Mouse (Mus musculus) myocyte (in vitro differentiated cells): Measurements from ENCODE around the gene Gm43720. TPM values are rescaled to one million over a fixed set of nuclear protein-coding genes. Genes with fewer than 3 reads are reported as not detected.
"Not testable (repeated sequence)": the region's sequence is repeated elsewhere in the genome, so short reads cannot be mapped to it uniquely, and the experiment has no call there.

Experiments
- H3K27me3 ChIP-seq: one replicate; pipeline ENCODE4 v1.6.1; 2011; ENCODE audit not compliant: control insufficient read depth, insufficient read depth, insufficient read length
- H3K36me3 ChIP-seq: one replicate; pipeline ENCODE4 v1.6.1; 2011; ENCODE audit not compliant: control insufficient read depth, insufficient read depth
- H3K4me2 ChIP-seq: one replicate; pipeline ENCODE4 v1.6.1; 2011; ENCODE audit warnings: low read depth, control low read depth
- H3K4me3 ChIP-seq: one replicate; pipeline ENCODE4 v1.5.1; 2011; ENCODE audit warnings: mild to moderate bottlenecking, control low read depth, moderate library complexity
- H3K79me2 ChIP-seq: one replicate; pipeline ENCODE4 v1.6.1; 2011; ENCODE audit not compliant: control insufficient read depth, insufficient read depth
- H3ac ChIP-seq: one replicate; pipeline ENCODE4 v1.6.1; 2011; ENCODE audit not compliant: control insufficient read depth, insufficient read length
- CEBPB ChIP-seq: IDR thresholded peaks from 2 replicates; pipeline ENCODE4 v1.6.1; 2011; ENCODE audit warnings: mild to moderate bottlenecking, moderate library complexity; ENCODE audit not compliant: poor library complexity, insufficient read depth, severe bottlenecking
- E2F4 ChIP-seq: IDR thresholded peaks from one replicate; pipeline ENCODE4 v1.6.1; 2011; ENCODE audit warnings: mild to moderate bottlenecking, control low read depth, moderate library complexity; ENCODE audit not compliant: insufficient read depth
- MAX ChIP-seq: IDR thresholded peaks from one replicate; pipeline ENCODE4 v1.6.1; 2011; ENCODE audit warnings: low read depth, mild to moderate bottlenecking, control low read depth
- MYOD1 ChIP-seq, 3 experiments: IDR thresholded peaks; one replicate each; pipeline ENCODE4 v1.6.1; 2011; ENCODE audit warnings: control low read depth in 2 of 3, low read depth in 2 of 3, mild to moderate bottlenecking in 2 of 3, moderate library complexity in 1 of 3; ENCODE audit not compliant: insufficient read length in 2 of 3, control insufficient read depth in 1 of 3
- MYOG ChIP-seq, 3 experiments: IDR thresholded peaks; one replicate each; pipeline ENCODE4 v1.6.1; 2011; ENCODE audit warnings: control low read depth in 2 of 3, low read depth in 2 of 3, mild to moderate bottlenecking in 2 of 3; ENCODE audit not compliant: insufficient read length in 2 of 3, control insufficient read depth in 1 of 3, insufficient read depth in 1 of 3
- POLR2A ChIP-seq: IDR thresholded peaks from one replicate; pipeline ENCODE4 v1.6.1; 2011; ENCODE audit warnings: low read depth, mild to moderate bottlenecking, control low read depth, moderate library complexity; ENCODE audit not compliant: insufficient read length
- POLR2AphosphoS2 ChIP-seq: IDR thresholded peaks from one replicate; pipeline ENCODE4 v1.6.1; 2011; ENCODE audit warnings: low read depth, control low read depth; ENCODE audit not compliant: insufficient read length
- REST ChIP-seq: IDR thresholded peaks from one replicate; pipeline ENCODE4 v1.6.1; 2011; ENCODE audit warnings: mild to moderate bottlenecking, control low read depth, moderate library complexity; ENCODE audit not compliant: insufficient read depth, insufficient read length
- SRF ChIP-seq: IDR thresholded peaks from one replicate; pipeline ENCODE4 v1.6.1; 2011; ENCODE audit warnings: low read depth; ENCODE audit not compliant: control insufficient read depth, insufficient read length
- TCF12 ChIP-seq: IDR thresholded peaks from one replicate; pipeline ENCODE4 v1.6.1; 2011; ENCODE audit warnings: mild to moderate bottlenecking, control low read depth; ENCODE audit not compliant: poor library complexity, insufficient read depth, severe bottlenecking
- TCF3 ChIP-seq: IDR thresholded peaks from one replicate; pipeline ENCODE4 v1.6.1; 2011; ENCODE audit warnings: low read depth, control low read depth; ENCODE audit not compliant: insufficient read length
- USF1 ChIP-seq: IDR thresholded peaks from one replicate; pipeline ENCODE4 v1.6.1; 2011; ENCODE audit warnings: low read depth, mild to moderate bottlenecking, control low read depth, moderate library complexity
- polyA plus RNA-seq: library from polyadenylated mRNA; unstranded; fragments of >200 nt; fragmentation: generic; extraction: Trizol; gene quantifications from one replicate; pipeline ENCODE4 v1.2.1, GENCODE M21; 2012; ENCODE audit warnings: missing spikeins

Gm43720 gene
- polyA plus RNA-seq, 1 experiment: 0.01 TPM

DNA sequence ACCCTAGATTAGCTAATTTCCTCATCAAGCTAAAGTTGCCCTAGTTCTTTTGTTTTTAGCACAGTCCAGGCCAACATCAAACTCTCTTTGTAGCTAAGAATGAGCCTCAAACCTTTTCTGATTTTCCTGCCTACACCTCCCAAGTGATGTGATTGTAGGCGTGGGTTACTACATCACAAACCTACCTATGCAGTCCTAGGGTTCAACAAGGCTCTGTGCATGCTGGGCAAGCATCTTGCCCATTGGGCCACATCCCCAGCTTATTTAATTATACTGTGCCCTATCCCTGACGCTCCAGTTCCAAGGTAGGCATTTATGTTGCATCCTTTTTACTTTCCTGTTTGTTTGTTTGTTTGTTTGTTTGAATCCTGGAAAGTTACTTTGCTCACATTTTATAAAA lies 54.1 kb downstream of the Gm43720 start, which contains the start of gene Nxpe5:
Gene Nxpe5, plus strand, starts transcription at position 199 of the 400 bp plus-strand sequence.
- H3K79me2 ChIP-seq: no peaks in the 10 kb centered on the region
- H3K27me3 ChIP-seq: no peaks in the 10 kb centered on the region
- no peak within 1 kb of the TSS for H3K4me3 ChIP-seq
- TF ChIP-seq POLR2AphosphoS2 (no peak), TCF12 (no peak), MAX (no peak), E2F4 (no peak), USF1 (no peak), POLR2A (no peak), MYOG (IDR thresholded peaks at IDR 0.05; ENCODE audit: control insufficient read depth in 1 of 3, insufficient read depth in 1 of 3, insufficient read length in 2 of 3, low read depth in 2 of 3) (no peak), MYOD1 (IDR thresholded peaks at IDR 0.05; ENCODE audit: control insufficient read depth in 1 of 3, insufficient read length in 2 of 3, low read depth in 2 of 3) (no peak), SRF (no peak), CEBPB (no peak), TCF3 (no peak), REST (no peak)
- H3K4me2 ChIP-seq: no peak within 1 kb of the TSS
- H3K36me3 ChIP-seq: no peaks in the 10 kb centered on the region
- no peak within 1 kb of the TSS for H3ac ChIP-seq

DNA sequence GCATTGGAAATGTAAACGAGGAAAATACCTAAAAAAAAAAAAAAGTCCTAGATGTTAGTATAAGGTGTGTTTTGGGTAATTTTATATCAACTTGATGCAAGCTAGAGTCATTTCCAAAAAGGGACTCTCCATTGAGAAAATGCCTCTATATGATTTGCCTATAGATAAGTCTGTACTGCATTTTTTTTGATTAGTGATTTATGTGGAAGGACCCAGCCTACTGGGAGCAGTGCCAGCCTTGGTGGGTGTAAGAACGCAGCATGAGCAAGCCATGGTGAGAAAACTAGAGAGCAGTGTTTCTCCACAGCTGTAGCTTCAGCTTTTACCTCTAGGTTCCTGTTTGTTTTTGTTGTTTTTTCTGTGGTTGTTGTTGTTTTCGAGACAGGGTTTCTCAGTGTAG lies 56.5 kb downstream of the Gm43720 start:
- Histone ChIP-seq H3ac (no peak overlapping the region), H3K79me2 (no peaks in the 10 kb centered on the region), H3K4me3 (no peak overlapping the region), H3K36me3 (no peaks in the 10 kb centered on the region), H3K4me2 (no peak overlapping the region), H3K27me3 (no peaks in the 10 kb centered on the region)
- TF ChIP-seq SRF (no peak), TCF3 (no peak), REST (no peak), MAX (no peak), CEBPB (no peak), POLR2A (no peak), USF1 (no peak), POLR2AphosphoS2 (no peak), TCF12 (no peak)

DNA sequence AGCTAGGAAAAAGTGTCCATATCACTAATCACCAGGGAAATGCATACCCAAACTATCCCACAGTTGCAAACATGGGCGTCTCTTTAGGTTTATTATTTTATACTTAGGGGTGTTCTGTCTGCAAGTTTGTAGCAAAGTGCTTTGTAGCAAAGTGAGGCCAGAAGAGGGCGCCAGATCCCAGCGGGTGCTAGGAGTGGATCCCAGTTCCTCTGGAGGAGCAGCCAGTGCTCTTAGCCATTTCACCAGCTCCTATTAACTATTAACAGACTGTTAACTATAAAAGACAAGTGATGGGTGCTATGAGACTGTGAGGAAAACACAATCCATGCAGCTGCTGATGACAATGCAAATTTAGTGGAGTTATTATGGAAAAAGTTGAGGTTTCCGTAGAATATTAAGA lies 57.6 kb downstream of the Gm43720 start:
- TF ChIP-seq MYOG (IDR thresholded peaks at IDR 0.05; ENCODE audit: control insufficient read depth in 1 of 3, insufficient read depth in 1 of 3, insufficient read length in 2 of 3, low read depth in 2 of 3): no peak
- no peak for TF ChIP-seq MAX
- Histone ChIP-seq H3K4me2 (no peak overlapping the region), H3K79me2 (no peaks in the 10 kb centered on the region), H3K4me3 (no peak overlapping the region), H3K36me3 (no peaks in the 10 kb centered on the region), H3K27me3 (no peaks in the 10 kb centered on the region), H3ac (no peak overlapping the region)

DNA sequence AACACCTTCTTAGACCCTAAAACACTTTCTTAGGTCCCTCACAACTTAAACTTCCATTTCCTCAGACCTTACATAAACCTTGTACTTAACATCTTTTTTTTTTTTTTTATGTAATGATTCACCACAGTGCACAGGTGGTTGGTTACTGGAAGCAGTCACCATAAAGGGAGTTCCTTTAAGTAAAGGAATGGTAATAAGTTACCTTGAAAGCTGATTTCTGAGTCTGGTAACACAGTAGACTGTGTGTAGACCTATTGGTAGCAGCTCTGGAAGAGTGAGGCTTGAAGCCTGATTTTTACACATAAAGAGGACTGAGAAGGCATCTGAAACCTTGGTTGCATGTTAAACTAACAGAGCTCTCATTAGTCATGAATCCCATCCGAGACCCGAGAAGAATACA lies 59.9 kb downstream of the Gm43720 start:
- Histone ChIP-seq H3ac (no peak overlapping the region), H3K4me3 (no peak overlapping the region), H3K4me2 (no peak overlapping the region), H3K27me3 (no peaks in the 10 kb centered on the region), H3K79me2 (no peaks in the 10 kb centered on the region), H3K36me3 (no peaks in the 10 kb centered on the region)
- TF ChIP-seq REST: no peak
- TF ChIP-seq POLR2AphosphoS2: no peak
- TF ChIP-seq TCF3: no peak
- no peak for TF ChIP-seq POLR2A

DNA sequence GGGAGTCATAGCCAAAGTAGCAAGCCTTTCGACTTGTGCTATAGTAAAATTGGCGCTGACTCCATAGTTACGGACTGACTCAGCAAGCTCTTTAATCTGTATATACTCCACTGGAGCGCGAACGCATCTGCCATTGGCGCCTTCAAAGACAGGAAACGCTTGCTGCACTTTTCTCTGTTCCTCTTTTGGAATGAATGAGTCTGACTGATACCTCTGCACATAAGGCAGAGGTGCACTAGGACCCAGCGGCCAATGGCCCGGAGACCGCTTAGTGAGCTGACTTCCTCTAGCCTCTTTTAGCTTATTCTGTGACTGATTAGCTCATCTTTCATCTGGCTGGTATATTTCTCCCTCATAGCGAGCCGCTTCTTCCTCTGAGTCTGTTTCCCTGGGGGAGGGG lies 63.1 kb downstream of the Gm43720 start:
- not testable (repeated sequence) for H3K27me3 ChIP-seq, H3K4me2 ChIP-seq, H3K36me3 ChIP-seq, H3ac ChIP-seq, H3K79me2 ChIP-seq, H3K4me3 ChIP-seq

Other genes starting within 250 kb of the Gm43720 start
- not detected for gene Smok3c, start 226.8 kb downstream of the Gm43720 start, polyA plus RNA-seq
- 5.1 TPM for gene Zkscan1, start 194.9 kb downstream of the Gm43720 start, polyA plus RNA-seq
- 12.3 TPM for gene Zscan21, start 163.1 kb downstream of the Gm43720 start, polyA plus RNA-seq
- 3.0 TPM for gene Zfp113, start 124.2 kb downstream of the Gm43720 start, polyA plus RNA-seq
- gene Cops6, start 118.9 kb downstream of the Gm43720 start, polyA plus RNA-seq: 186 TPM
- gene Ap4m1, start 108.0 kb downstream of the Gm43720 start, polyA plus RNA-seq: 10.4 TPM
- 55.4 TPM for gene Mcm7, start 107.5 kb downstream of the Gm43720 start, polyA plus RNA-seq
- 47.1 TPM for gene Taf6, start 92.5 kb downstream of the Gm43720 start, polyA plus RNA-seq
- gene Cnpy4, start 92.5 kb downstream of the Gm43720 start, polyA plus RNA-seq: 11.5 TPM
- gene Mblac1, start 85.6 kb downstream of the Gm43720 start, polyA plus RNA-seq: 2.5 TPM
- not detected for gene Nxpe5, start 54.1 kb downstream of the Gm43720 start, polyA plus RNA-seq
- gene Lamtor4, start 24.5 kb downstream of the Gm43720 start, polyA plus RNA-seq: 97.7 TPM
- 6.7 TPM for gene BC037034, start 15.9 kb downstream of the Gm43720 start, polyA plus RNA-seq
- not detected for gene Gal3st4, start 7.1 kb downstream of the Gm43720 start, polyA plus RNA-seq
- gene Gpc2, start within 50 bp of the Gm43720 start, polyA plus RNA-seq: 0.54 TPM
- 0.01 TPM for gene Stag3, start 282 bp upstream of the Gm43720 start, polyA plus RNA-seq
- 0.04 TPM for gene Pvrig, start 62.0 kb upstream of the Gm43720 start, polyA plus RNA-seq
- 2.1 TPM for gene Zfp157, start 161.5 kb upstream of the Gm43720 start, polyA plus RNA-seq